Mouse (Mus musculus): ENCODE measurements around the gene Pepd.

Pepd gene

DNA sequence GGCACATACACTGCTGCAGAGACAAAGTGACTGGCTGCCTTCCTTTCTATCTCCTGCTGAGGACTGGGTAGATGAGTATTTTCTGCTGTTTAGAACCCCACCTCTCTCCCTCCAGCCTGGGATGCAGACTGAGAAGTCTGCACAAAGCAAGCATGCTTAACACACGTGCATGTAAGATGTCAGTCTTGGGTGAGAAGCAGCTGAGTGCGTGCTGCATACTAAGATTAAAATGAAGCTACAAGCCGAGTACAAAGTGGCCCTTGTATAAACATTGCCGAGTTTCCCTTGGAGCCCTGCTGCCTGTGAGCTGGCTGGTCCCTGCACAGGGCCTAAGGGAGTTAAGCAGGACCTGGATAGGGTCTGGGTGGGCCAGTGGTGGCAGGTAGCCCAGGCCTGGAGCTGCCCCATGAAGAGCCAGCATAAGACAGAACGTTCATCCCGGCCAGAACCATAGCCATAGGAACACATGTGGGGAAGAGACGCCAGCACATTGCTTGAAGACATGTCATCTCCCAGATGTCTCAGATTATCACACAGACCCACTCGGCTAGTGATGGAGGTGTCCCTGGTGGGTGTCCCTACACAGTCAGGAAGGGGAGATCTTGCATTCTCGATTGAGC is 115.7 kb downstream of the Pepd start:
- DNase-seq (ENCODE audit: low spot score): no peak

DNA sequence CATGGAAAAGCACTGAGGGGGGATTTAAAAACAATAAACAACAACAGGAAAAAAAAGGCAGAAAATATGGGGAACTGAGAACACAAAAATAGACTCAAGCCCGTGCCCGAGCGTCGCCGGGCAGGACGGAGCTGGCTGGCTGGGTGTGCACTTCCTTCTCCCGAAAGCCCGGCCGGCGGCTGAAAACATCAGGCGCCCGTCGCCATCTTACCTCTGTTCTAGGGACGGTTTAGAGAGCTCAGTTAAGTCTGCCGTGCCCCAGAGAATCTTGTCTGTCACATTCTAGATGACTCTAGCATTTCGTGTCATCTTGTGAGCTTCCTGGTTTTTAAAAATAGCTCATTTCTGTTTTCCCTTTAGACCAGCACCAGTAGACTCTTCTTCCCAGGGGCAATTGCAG is 116.4 kb downstream of the Pepd start:
- peak; percentile 56 for DNase-seq (ENCODE audit: low spot score)

DNA sequence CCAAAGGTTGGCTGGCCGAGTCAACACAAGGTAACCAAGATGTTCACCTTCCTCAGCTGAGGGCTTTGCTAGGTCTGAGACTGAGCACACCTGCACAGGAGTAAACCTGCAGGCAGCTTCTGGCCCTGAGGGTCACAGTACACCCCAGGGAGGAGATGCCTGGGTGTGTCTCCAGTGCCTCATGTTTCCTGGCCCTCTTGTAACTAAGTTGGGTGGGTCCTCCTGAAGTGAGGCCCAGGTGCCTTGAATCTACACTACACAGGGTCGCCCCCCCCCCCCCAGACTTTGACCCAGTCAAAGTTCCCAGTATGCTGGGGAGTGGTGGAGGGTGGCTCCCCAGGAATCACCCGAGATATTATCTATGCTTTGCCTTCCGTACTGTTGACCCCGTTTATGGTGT is 117.0 kb downstream of the Pepd start:
- no peak for DNase-seq (ENCODE audit: low spot score)

DNA sequence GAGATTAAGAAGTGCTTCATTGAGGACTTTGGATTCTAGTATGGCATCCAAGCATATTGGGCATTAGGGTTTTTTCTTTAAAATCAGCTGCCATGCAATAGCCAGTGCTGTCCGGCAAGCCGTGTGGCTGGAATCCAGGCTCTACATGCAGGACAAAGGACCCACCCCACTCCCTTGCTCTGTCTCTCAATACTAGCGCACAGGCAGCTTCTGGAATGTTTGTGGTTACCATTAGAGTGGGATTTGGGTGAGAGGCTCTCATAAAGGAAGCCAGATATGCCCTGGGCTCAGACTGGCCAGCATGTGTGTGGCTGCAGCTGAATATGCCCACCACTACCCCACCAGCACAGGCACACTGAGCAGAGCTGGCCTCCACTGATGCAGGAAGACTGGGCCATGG is 117.5 kb downstream of the Pepd start:
- DNase-seq (ENCODE audit: low spot score): no peak

DNA sequence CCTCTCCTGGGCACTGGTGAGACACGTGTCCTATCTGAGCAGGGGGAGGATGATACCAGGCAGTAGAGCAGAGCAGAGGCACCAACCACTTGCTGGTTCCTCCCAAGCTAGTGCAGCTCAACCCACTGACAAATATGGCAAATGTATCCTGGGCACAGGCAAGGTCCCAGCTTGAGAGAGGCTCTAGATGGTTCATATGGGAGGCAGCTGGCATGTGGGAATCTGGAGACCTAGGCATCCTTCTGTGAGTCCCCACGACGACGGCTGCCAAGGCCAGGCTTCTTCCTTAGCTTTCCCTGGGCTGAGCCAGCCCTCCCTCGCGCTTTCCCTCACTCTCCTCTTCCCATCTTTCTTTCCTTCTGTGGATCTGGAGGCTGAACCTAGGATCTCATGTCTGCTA is 118.4 kb downstream of the Pepd start:
- no peak for DNase-seq (ENCODE audit: low spot score)

DNA sequence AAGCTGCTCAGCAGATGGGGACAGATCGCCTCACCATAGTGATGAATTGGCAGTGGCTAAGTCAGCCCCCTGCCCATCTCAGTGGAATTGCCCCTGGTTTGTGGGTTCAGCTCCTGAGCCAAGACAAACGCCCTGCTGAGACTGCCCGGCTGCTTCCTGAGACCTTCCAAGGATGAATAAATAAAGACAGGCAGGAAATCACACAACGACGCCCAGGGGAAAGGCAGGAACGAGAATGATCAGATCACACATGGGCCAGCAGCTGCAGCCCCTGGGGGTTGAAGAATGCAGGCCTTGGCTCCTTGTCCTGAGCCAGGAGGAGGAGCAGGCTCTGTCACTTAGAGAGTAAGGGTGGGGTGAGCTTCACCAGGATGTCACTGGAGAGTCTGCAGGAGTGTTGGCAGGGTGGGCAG is 123.0 kb downstream of the Pepd start:
- no peak for DNase-seq (ENCODE audit: low spot score)

DNA sequence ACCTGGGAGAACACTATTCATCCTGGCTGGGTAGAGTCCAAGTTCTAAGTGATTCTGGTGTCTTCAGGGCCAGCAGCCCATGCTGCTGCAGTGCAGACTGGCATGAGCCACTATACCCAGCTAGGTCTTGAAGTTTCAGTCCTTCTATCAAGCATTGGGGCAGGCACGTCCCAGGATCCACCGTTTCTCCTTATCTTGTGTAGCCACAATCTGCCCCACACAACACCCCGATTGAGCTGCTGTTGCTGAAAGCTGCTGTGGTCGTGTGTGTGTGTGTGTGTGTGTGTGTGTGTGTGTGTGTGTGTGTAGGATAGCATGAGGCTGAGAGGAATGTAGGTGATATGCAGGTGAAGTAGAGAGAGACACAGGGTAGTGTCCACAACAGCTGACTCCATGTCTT is 123.4 kb downstream of the Pepd start:
- DNase-seq (ENCODE audit: low spot score): no peak

DNA sequence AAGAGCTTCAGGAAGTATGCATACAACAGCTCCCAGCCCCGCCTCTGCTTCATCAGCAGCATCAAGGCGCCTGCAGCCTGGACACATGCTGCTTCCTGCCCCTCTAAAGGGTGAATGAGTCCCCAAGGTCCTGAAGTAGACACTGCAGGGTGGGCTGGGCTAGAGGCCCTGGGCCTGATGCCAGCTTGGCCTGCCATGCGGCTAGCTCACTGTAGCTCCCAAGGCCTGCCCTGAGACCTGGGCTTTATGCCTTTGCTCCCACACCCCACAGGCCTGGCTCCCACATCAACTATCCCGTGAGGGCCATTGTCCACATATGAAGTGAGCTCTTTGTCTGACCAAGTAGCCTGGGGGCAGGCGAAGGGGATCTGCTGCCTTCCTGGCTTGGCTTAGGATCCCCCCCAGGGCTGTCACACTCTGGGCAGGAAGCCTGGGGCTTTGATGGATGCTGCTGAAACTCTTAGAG is 124.1 kb downstream of the Pepd start:
- DNase-seq (ENCODE audit: low spot score): peak; percentile 68

DNA sequence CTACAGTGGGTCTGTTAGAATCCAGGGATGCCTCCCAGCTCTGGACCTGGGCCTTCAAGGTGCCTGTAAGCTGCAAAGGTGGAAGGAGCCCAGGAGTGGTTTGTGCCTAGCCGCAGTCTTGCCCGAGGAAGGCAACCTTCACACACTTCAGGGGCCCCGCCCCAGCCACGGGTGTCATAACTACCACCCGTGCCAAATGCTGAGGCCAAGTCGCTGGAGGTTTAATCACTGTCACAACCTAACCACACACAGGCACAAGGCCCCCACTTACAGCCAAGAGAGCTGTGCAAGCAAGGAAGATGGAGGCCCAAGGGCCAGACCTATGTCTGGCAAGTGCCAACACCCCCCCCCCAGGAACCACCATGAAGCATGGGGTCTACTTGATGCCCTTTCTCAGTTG is 125.2 kb downstream of the Pepd start:
- DNase-seq (ENCODE audit: low spot score): no peak

DNA sequence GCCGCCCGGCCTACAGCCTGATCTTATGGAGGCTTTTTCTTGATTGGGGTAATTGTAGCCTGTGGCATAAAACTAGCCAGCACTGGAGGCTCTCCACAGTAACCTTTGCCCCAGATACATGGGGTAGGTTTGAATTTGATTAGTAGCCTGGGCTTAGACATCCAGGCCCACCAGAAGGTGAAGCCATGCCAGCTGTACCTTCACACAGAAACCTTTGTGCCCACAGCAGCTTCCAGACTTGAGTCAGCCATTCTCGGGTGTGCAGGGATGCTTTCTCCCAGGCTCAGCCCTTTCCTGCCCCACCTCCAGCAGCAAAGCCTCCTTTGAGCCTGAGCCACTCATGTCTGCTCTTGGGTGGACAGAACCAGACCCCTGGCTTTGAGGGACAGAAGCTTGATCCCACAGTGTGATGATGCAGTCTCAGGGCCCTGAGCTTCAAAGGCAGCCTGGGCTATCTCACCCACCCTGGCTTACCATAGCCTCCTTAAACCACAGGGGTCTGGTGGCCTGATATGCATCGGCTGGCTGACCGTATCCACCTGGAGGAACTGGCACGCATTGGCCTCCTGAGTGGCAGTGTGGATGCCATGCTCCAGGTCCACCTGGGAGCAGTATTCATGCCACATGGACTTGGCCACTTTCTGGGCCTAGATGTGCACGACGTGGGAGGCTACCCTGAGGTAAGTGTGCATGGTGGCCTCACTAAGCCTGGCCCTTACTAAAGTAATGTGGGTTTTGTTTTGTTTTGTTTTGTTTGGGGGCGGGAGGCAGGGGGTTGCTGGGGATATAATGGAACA is 128.2 kb downstream of the Pepd start:
- DNase-seq (ENCODE audit: low spot score): no peak

DNA sequence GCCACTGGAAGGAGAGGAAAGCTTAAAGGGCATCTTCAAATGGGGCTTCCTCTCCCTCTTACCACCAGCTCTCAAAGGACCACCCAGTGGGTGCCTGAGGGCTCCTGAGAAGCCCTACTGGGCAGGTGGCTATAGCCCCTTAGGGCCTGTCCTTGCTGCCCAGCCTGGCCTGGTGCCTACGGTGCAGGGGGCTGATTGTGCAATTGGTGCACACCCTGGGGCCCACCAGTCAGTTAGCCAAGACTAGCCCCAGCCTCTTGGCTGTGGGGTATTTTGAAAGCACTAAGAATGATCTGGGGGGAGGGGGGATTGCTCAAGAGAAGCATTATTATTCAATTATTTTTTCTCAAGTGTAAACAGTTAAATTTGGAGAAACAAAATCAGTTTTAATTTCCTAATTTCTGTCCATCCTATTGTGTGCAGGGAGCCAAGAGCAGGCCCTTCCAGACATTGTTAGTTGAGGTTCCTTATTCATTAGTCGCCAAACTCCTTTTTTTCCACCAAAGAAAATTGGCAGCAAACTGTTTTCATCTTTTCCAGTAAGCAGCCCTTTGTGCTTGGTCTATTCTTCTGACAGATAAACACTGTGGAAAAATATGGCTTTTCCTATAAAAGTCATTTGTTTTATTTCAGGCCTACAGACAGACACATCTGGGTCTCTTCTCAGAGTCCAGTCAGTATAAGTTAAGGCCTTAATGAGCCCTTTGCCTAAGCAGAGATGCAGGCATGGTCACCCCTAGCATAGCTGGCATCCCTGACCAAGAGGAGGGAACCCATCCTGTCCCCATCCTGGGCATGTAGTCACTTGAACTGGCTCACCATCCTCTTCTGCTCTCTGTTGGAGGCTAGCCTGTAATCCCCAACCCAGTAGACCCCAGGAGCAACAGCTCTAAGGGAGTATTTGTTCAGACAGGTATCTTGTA is 129.4 kb downstream of the Pepd start:
- no peak for DNase-seq (ENCODE audit: low spot score)

DNA sequence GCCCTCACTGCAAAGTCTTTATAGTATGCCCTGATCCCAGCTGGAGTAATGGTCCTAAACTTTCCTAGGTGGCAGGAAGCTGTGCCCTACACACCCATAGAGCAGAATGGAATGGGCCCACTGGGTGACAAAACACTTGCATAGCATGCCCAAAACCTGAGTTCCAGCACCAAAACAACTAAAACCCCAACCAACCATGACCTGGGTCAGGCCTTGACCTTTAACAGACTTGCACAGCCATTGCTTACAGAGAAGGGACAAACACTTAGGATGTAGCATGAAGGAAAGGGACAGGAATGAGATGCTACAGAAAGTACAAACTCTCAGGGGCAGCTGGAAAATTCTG is 130.0 kb downstream of the Pepd start:
- DNase-seq (ENCODE audit: low spot score): no peak

DNA sequence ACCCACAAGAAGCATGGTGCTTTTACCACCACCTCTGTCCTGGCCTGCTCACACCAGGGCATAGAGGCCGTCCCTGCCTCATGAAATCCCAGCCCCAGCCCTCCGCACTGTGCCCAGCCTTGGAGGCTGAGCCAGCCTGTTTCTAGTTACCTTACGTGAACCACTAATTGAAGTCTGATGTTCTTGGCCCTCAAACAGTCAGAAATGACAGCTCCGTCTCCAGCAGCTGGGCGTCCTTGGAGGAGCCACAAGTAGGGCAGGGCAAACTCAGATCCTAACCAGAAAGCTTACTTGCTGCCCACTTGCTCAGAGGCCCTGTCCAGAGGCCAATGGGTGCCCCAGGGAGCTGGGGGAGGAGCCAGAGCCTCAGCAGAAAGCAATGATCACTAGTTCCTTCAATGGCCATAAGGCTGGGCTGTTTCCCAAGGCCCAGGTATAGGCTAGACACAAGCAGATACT is 130.6 kb downstream of the Pepd start:
- no peak for DNase-seq (ENCODE audit: low spot score)

DNA sequence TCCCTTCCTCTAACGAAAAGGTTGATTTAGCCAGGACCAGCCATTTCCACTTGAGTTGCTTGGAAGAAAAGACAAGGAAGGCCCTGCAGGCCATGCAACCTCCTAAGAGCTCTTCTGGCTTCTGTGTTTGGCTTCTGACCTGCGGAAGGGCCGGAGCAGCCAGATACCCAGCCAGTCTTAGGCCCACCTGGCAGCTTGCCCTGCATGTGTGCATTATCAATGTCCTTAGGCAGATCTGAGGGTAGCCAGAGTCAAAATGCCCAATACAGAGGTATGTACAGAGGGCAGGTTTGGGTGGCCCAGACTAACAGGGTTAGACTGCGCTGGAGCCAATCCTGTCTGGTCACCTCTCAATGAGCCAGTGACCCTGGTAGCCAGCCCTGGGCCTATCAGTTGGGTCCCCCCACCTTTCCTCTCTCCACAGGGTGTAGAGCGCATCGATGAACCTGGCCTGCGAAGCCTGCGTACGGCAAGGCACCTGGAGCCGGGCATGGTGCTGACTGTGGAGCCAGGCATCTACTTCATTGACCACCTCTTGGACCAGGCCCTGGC is 131.2 kb downstream of the Pepd start:
- no peak for DNase-seq (ENCODE audit: low spot score)

DNA sequence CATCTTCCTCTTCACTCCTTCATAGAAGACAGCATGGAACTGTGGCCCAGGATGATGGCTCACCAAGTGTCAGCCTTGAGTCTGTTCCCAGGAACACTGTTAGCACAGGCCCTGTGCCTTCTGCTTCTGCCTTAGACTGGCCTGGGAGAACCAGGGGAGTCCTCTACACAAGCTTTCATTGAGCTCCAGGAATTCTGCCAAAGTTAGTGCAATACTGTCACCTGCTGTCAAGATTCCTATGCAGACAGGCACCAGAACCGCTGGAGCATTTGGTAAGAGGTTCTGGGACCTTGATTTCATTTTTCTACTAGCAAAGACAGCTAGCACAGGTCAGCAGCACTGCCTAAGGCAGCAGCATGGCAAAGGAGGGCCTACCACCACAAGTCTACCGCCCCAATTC is 132.5 kb downstream of the Pepd start:
- no peak for DNase-seq (ENCODE audit: low spot score)

DNA sequence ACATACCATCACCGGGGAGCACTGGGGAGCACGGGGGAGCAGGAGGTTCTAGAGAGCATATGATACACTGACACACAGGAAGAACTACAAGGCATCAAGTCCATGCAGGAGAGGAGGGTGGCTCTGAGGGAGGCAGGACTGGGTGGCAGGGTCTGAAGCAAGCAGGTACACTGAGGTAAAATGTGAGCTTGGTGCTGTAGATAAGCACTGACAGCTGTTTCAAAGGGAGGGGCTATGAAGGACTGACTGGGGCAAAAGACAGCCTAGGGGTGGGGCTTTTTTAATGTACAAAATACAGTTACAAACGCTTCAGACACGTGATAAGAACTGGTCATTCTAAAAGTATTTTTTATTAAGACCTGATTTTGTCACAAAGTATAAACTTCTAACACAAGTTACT is 133.9 kb downstream of the Pepd start:
- no peak for DNase-seq (ENCODE audit: low spot score)

DNA sequence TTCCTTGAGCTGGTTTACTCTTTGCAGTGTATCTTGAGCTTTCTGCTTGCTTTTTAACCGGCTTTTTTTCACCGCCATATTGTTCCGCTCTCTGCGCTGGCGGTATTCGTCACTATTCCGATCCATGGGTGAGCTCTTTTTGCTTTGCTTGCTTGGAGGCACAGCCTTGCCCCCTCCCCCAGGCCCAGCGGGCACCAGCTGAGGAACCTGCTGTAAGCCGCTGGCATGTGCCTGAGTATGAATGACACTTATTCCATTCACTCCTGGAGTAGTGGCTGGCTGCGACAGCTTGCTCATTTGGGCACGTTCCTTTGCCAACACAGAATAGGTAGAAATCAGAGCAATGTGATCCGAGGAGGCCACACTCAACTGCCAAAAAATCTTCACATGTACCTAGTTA is 138.4 kb downstream of the Pepd start:
- DNase-seq (ENCODE audit: low spot score): no peak

DNA sequence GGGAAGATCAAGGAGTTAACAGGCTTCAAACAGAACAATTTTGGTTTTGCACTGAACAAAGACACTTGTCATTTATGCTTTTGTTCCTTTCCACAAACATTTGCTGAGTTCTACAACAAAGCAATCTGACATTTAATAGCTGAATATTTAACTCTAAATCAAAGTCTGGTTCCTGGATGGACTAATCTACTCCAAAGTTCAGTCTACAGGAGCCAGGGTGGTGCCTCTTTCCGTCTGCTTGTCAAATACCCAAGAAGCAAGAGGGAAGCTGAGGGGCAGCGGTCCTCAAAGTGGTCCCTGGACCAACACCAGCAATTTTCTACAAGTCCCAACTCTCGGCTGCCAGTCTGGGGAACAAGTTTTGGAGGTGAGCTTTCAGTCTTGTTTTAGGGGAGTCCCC is 141.0 kb downstream of the Pepd start:
- DNase-seq (ENCODE audit: low spot score): no peak

DNA sequence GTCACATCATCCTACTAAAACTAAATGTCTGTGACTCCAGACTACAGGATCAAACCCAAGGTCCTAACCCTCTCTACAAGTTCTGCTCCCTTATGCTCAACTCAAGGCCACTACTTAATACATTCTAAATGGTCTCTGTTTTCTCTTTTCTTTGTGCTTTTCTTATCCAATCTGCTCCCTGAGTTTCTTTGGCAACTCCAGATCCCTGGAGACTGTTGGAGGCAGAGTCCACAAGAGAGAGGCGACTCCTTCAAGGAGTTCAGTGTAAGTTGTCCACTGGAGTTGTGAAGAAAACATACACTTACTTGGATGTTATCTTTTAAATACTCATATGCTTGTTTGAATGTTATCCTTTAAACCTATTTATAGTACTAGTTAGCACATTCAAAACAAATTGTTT is 142.1 kb downstream of the Pepd start:
- DNase-seq (ENCODE audit: low spot score): no peak

DNA sequence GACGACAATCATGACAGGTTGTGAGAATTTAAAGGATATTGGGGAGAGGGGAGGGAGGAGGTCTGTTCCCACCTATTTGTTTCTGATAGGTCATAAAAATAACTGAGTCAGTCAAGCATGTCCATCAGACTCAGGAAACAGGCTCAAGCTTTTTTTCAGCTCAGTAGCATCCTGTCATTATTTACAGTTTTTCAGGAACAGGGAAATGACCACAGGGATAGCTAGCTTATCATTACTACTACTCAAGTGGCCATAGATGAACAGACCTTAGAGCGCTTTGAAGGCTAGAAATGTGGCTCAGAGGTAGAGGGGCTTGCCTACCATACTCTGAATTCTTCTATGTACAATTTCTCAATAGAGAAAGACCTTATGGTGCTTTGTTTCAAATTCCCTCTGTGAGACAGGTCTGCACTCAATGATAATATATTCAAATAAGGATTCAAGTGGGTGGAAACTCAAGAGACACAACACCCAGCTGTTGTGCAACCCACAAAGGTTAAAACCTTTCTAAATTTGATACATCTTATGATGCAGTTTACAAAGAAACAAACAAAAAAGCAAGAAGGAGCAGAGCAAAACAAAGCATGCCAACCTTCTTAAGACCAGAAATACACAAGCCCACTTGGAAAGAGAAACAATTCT is 142.9 kb downstream of the Pepd start:
- no peak for DNase-seq (ENCODE audit: low spot score)

DNA sequence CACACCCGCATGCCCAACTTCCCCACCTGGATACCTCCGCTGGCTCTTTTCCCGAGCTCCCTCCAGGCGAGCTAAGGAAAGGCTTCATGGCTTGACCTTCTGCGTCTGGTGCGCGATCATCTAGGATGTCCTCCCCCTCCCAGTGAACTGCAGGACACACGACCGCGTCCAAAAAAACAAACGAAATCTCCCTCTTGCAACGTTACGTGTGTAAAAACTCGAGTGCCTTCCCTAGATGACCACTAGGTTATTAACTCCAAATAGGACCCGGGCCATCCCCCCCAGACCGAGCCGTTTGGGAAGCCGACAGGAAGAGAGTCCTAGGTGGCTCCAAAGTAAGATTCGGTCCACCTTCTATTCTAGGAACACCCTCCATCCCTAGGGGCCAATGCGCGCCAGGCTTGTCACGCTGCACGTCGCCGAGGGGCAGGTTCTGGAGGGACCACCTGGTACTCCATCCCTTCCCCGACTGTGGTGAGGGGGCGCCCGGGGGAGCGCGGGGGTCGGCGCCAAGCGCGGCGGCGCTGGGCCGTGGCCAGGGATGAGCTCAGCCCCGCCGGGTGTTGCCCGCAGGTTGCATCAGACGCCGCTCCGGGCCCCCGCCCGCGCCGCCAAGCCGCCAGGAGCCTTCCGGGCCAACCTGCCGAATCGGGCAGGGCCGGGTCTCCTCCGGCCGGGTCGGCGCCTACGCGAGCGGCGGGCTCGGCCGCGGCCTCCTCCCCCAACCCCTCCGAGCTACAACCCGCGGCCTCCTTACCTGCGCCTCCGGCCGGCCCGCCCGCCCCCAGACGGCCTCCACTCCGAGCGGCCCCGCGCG is 143.6 kb downstream of the Pepd start:
- DNase-seq (ENCODE audit: low spot score): peak; percentile 69
